Mouse (Mus musculus): ENCODE measurements at regions not wholly inside any gene's neighbourhood (a gene's known extent, or its start where the extent isn't known, plus 50 kb on each side); places are given as distances from the start of the nearest gene placed in this dataset.

GRCm38 (mm10) chr3:106978728-106979127 is 57.2 kb upstream of the Kcna3 start:
- TF ChIP-seq CTCF (IDR thresholded peaks at IDR 0.05; ENCODE audit: low read depth): no peak
- no peak for TF ChIP-seq EP300 (IDR thresholded peaks at IDR 0.05; ENCODE audit: low read depth)

Data from heart, postnatal 0 days (tissue).